Mouse (Mus musculus) testis, adult 2 months (tissue): ENCODE measurements around the gene Socs2.

ENCODE experiments used
- CTCF ChIP-seq: fragments of 200-500 bp; IDR thresholded peaks from 2 replicates; pipeline ENCODE4 v1.5.1; 2012; ENCODE audit warnings: low read depth, mild to moderate bottlenecking, inconsistent platforms, low read length, moderate library complexity; ENCODE audit not compliant: control insufficient read depth, insufficient read depth, insufficient replicate concordance
- POLR2A ChIP-seq: fragments of 200-500 bp; IDR thresholded peaks from 2 replicates; pipeline ENCODE4 v1.6.1; 2012; ENCODE audit warnings: low read depth, mild to moderate bottlenecking, inconsistent platforms, low read length, moderate library complexity; ENCODE audit not compliant: control insufficient read depth

- no peak for TF ChIP-seq CTCF
- no peak for TF ChIP-seq POLR2A
These were observed 48.8 kb downstream of the Socs2 start for GRCm38 (mm10) chr10:95368151-95368550.
